Mouse (Mus musculus): ENCODE results near the gene Pkdcc. TPM values are rescaled to one million over a fixed set of nuclear protein-coding genes. Genes with fewer than 3 reads are reported as not detected.

The Pkdcc gene
- total RNA-seq, 2 experiments from 2014 or later = 18.6 to 21.3 TPM

DNA sequence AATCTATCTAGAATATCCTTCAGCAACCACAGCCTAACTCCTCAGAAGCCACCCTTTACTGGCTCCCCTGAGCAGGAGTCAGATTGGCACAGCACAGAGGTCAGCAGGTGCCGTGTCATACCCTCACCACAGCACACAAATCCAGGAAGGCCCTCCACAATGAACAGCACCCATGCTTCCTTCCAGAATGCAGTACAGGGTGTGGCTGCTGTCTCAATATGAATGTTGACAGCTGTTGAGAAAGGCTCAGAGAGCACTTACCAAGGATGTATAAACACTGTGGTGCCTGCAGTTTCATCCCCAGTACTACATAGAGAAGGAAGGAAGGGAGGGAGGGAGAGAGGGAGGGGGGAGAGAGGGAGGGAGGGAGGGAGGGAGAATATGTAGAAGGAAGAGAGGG, 29.4 kb downstream of the Pkdcc start:
- DNase-seq (ENCODE audit: low spot score in 2 of 2) = no peak

- no peak for DNase-seq (ENCODE audit: low spot score in 2 of 2)
These were observed 30.4 kb downstream of the Pkdcc start for GRCm38 (mm10) chr17:83245460-83245859.

DNA sequence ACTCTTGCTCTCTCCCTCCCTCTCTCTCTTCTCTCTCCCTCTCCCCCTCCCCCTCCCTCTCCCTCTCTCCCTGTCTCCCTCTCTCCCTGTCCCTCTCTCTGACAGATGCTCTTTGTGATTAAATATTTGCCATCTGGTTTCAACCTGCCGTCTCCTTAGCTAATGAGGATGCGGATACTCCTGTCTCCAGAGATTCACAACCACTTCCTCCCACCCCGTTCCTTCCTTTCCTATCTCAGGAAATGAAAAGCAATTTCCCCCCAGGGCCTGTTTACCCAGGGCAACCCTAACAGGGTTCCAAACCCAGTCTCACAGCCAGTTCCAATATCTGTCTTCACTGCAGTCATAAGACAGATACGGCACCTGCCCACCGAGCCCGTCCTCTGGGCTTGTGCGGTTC, 31.0 kb downstream of the Pkdcc start:
- DNase-seq (ENCODE audit: low spot score in 2 of 2) = no peak

- DNase-seq (ENCODE audit: low spot score in 2 of 2) = no peak
These were observed 32.1 kb downstream of the Pkdcc start for GRCm38 (mm10) chr17:83247176-83247575.

- DNase-seq (ENCODE audit: low spot score in 2 of 2) = no peak
These were observed 33.4 kb downstream of the Pkdcc start for GRCm38 (mm10) chr17:83248467-83248866.

DNA sequence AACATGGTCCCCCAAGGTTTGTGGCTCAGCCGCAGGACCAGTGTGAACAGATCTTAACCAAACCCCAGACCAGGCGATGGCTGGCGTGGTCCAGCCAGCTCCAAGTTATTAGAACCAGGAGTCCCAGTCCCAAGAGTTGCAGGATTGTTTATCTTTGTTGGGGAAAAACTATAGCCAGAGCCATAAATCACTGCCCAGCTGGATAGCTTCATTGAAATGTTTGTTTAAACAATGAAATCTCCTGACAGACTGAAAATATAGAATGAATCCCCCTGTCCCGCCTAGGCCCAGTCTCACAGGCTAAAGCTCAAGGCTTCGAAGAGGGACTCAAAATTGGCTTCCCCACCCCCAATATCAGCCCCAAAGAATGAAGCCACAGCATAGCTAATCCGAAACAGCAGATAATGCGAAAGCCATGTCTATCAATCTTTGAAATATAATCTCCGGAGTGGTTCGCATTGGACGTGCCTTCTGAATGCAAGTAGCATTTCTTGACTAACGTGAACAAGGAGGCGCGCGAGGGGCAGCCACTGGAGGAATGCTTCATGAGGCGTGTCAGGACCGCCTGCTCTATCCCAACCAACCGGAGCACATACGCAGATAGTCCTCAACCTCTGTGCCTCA, 35.9 kb downstream of the Pkdcc start:
- no peak for DNase-seq (ENCODE audit: low spot score in 2 of 2)

DNA sequence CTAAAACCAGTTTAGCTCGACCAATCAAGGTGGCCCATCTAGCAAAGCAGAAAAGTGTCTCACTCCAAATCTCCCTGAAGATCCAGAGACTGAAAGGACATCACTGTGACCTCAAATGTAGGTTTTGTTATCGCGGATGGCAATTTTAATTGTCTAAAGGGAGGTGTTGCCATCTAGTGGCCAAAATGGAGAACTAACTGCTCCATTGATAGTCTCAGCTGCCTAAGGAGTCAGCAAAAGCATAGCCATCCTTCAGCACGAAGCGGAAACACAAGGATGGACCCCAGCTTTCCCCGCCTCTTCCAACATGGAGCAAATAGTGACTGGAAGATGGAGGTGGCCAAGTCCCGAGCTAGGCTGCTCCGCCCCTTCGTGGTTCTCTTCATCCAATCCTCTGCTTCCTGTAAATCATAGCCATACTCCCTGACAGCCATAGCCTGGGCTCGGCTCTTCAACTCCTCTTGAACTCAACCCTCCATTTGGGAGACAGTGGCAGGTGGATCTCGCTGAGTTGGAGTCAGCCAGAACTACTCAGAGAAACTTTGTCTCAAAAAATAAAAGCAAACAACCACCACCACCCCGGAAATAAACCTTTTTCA, 38.1 kb downstream of the Pkdcc start:
- DNase-seq (ENCODE audit: low spot score in 2 of 2) = peak; percentile 41 to 62

DNA sequence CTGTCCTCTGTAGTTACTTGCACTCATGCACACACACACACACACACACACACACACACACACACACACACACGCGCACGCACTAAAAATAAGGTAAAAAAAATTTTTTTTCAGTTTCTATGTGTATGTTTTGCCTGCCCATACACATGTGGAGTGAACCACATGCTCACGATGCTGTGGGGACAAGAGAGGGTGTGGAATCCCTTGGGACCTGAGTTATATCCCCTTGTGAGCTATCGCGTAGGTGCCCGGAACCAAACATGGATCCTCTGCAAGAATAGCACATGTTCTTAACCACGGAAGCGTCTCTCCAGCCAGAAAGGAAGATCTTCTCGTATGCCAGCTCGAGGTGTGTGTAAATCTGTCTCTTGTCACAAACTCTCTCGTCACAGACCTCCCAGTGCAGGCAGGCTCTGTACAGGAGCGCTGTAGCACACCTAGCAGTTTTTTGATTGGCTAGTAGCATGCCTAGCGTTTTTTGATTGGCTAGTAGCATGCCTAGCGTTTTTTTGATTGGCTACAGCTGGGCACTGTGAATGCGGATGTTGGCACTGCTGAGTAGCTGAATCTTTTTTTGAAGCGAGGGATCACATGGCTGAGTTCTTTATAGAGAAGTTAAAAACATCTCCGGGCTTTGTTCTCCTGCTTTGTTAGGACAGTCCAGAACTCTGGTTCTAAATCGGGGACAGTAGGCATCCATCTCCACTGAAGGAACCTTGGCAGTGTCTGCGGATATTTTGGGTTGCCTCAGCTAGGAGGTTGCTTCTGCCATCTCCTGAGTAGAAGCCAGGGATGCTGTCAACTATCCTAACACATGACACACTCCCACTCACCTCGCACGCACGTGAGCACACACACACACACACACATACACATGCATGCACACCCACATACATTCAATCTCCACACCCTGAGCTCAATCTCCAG, 52.4 kb downstream of the Pkdcc start:
- peak; percentile 74 to 88 for DNase-seq (ENCODE audit: low spot score in 2 of 2)

GRCm38 (mm10) chr17:83271509-83271908, 56.4 kb downstream of the Pkdcc start:
- peak; percentile 80 to 83 for DNase-seq (ENCODE audit: low spot score in 2 of 2)

- DNase-seq (ENCODE audit: low spot score in 2 of 2) = no peak
These were observed 57.5 kb downstream of the Pkdcc start for GRCm38 (mm10) chr17:83272641-83273040.

DNA sequence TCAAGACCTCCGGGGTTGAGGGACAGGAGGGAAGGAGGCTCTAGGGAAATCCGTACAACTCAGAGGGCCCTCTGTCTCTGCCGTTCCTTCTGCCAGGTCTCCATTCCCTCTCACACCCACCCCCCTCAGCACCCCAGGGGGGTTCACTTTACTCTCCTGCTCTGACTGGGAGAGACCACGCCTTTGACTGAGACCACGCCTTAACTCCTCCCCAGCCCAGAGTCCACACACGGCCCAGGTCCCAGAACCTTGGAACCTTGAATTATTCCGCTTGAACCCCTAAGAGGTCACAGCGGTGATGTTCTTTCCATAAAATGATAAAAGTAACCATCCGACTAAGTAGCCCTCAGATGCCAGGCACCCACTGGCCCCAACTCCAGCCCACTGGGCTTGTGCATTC, 58.5 kb downstream of the Pkdcc start:
- DNase-seq (ENCODE audit: low spot score in 2 of 2) = no peak

GRCm38 (mm10) chr17:83274101-83274500, 59.0 kb downstream of the Pkdcc start:
- no peak for DNase-seq (ENCODE audit: low spot score in 2 of 2)

Other genes starting within 250 kb of the Pkdcc start
- 10 to 100 TPM; 28.7 to 29.4 TPM for gene Eml4, start 135.6 kb downstream of the Pkdcc start, total RNA-seq (2021)

Data from layer of hippocampus, postnatal 14 days (tissue).